ENCODE assay signal across 8 mouse cellular contexts in the genomic region with DNA sequence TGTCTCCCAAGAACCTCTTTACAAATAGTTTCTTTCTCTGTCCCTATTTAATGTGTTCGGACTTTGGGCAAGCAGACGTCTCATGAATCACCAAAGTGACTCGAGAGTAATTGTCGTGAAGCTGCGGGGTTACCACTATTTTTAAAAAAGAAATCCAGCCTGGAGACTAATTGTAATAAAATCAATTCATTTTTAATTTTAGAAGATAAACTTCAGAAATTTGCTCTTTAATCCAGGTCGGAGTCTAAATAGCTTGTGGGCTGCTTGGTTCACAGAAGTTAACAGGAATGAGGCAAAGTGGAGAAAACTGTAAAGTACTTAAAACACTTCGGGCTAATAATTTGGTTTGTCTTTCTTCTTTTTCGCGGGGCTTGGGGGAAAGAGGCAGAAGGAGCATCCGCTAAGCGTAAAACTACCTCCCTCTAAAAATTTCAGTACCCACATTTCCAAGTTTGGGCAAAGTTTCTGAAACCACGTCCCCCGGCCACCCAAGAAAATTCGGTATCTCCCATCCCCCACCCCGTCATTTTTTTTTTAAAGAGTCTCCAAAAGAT. TPM values are rescaled to one million over a fixed set of nuclear protein-coding genes. Genes with fewer than 3 reads are reported as not detected.
DNase-seq lines count a peak whose midpoint lies in the region; ATAC-seq and TF ChIP-seq lines count a peak whose summit lies in the region.

No protein-coding gene starts in this region.

- no peaks in the 10 kb centered on the region for H3K9me3 ChIP-seq in heart, postnatal 0 days (replicated peaks; ENCODE audit: control insufficient read depth, low read length)
- no peaks in the 10 kb centered on the region for H3K9me3 ChIP-seq in hindbrain, embryonic 12.5 days (replicated peaks)
- no peaks in the 10 kb centered on the region for H3K9me3 ChIP-seq in midbrain, embryonic 11.5 days (ENCODE audit: control insufficient read depth, low read length)

- no peak for TF ChIP-seq CTCF in heart, postnatal 0 days (IDR thresholded peaks at IDR 0.05; ENCODE audit: low read depth)
- TF ChIP-seq CTCF in brain, embryonic 14.5 days (IDR thresholded peaks at IDR 0.05; ENCODE audit: borderline replicate concordance, extremely low read depth, insufficient read depth, insufficient read length), result no peak

- peak overlapping the region; percentile 98 for H3K4me2 ChIP-seq in heart, postnatal 0 days (ENCODE audit: low read depth, low read length)
- H3K4me2 ChIP-seq in hindbrain, embryonic 12.5 days (replicated peaks), result peak overlapping the region; percentile 94
- H3K4me2 ChIP-seq in midbrain, embryonic 11.5 days, result peak overlapping the region; percentile 82

- no peak for DNase-seq in heart, postnatal 0 days (ENCODE audit: low spot score)
- DNase-seq in heart, adult 11 months, result no peak
- DNase-seq in brain, embryonic 14.5 days (ENCODE audit: low read depth), result peak; percentile 11
- peak; percentile 95 for DNase-seq in midbrain, embryonic 11.5 days (ENCODE audit: low spot score, missing footprints)
- no peak for DNase-seq in layer of hippocampus, postnatal 10 days (ENCODE audit: low spot score in 2 of 2)

- no peak overlapping the region for H3K9ac ChIP-seq in heart, postnatal 0 days (replicated peaks; ENCODE audit: low read depth, low read length)
- peak overlapping the region; percentile 57 for H3K9ac ChIP-seq in hindbrain, embryonic 12.5 days
- H3K9ac ChIP-seq in midbrain, embryonic 11.5 days (ENCODE audit: low read length), result peak overlapping the region; percentile 82

- no peak for TF ChIP-seq POLR2A in brain, embryonic 14.5 days (IDR thresholded peaks at IDR 0.05; ENCODE audit: borderline replicate concordance, extremely low read depth, insufficient read depth, insufficient read length, poor library complexity, severe bottlenecking)

- no peak for ATAC-seq in heart, postnatal 0 days (ENCODE audit: insufficient read depth, low read depth)
- no peak for ATAC-seq in hindbrain, embryonic 12.5 days (ENCODE audit: low FRiP score)
- no peak for ATAC-seq in midbrain, embryonic 11.5 days (ENCODE audit: low FRiP score)
- no peak for ATAC-seq in CD4-positive, CD25-positive, alpha-beta regulatory T cell, adult 4 months
- no peak for ATAC-seq in megakaryocyte progenitor cell, adult 5-6 weeks (replicated peaks; ENCODE audit: poor library complexity)

- no peaks in the 10 kb centered on the region for H3K36me3 ChIP-seq in heart, postnatal 0 days (replicated peaks; ENCODE audit: control insufficient read depth, insufficient read depth, low read length)
- no peaks in the 10 kb centered on the region for H3K36me3 ChIP-seq in hindbrain, embryonic 12.5 days
- H3K36me3 ChIP-seq in midbrain, embryonic 11.5 days (ENCODE audit: control insufficient read depth, insufficient read depth, low read length), result peaks cover 7% of the 10 kb centered on the region; the same call in 1 of the 2 replicates

- WGBS in heart, postnatal 0 days, result 1% methylated on average over 15 of the region's 15 CpGs
- WGBS in hindbrain, embryonic 12.5 days, result under 1% methylated on average over 15 of the region's 15 CpGs
- 1% methylated on average over 15 of the region's 15 CpGs for WGBS in midbrain, embryonic 11.5 days

- peak overlapping the region; percentile 67 for H3K4me3 ChIP-seq in heart, postnatal 0 days (ENCODE audit: low read depth, low read length)
- peak overlapping the region; percentile 57 for H3K4me3 ChIP-seq in hindbrain, embryonic 12.5 days
- H3K4me3 ChIP-seq in midbrain, embryonic 11.5 days (ENCODE audit: low read depth, low read length), result peak overlapping the region; percentile 75

- peaks cover 60% of the 10 kb centered on the region for H3K27me3 ChIP-seq in heart, postnatal 0 days (ENCODE audit: control insufficient read depth, insufficient read depth, low read length)
- peaks cover 32% of the 10 kb centered on the region for H3K27me3 ChIP-seq in hindbrain, embryonic 12.5 days
- H3K27me3 ChIP-seq in midbrain, embryonic 11.5 days (ENCODE audit: control insufficient read depth, insufficient read depth, low read length), result peaks cover 4% of the 10 kb centered on the region; the same call in 1 of the 2 replicates

- H3K4me1 ChIP-seq in heart, postnatal 0 days (ENCODE audit: control insufficient read depth, insufficient read depth), result peaks cover 8% of the 10 kb centered on the region; the same call in 1 of the 2 replicates
- H3K4me1 ChIP-seq in hindbrain, embryonic 12.5 days, result peaks cover 24% of the 10 kb centered on the region
- H3K4me1 ChIP-seq in midbrain, embryonic 11.5 days (ENCODE audit: control insufficient read depth, insufficient read depth, low read length), result peaks cover 21% of the 10 kb centered on the region

- H3K27ac ChIP-seq in heart, postnatal 0 days (ENCODE audit: low read depth), result no peak overlapping the region
- no peak overlapping the region for H3K27ac ChIP-seq in hindbrain, embryonic 12.5 days
- no peak overlapping the region for H3K27ac ChIP-seq in midbrain, embryonic 11.5 days (ENCODE audit: low read depth, low read length)

- no peak for TF ChIP-seq EP300 in heart, postnatal 0 days (IDR thresholded peaks at IDR 0.05; ENCODE audit: low read depth)

RNA-seq across cellular contexts. Expression of a gene that starts 1.1 kb away (rescaled TPM):
- 1.2 and 3.3 TPM in 2 replicates for total RNA-seq in heart, postnatal 0 days (2014; rRNA removed; ENCODE audit: low replicate concordance)
- polyA plus RNA-seq in heart, postnatal 0 days (2015; fragmentation: Nextera tagmentation; extraction: Ambion mirVana), result 0.66 and 1.0 TPM in 2 replicates
- polyA plus RNA-seq in brain, embryonic 14.5 days (2012; rRNA removed), result 6.8 and 7.6 TPM in 2 replicates
- 11.3 and 13.8 TPM in 2 replicates for polyA plus RNA-seq in hindbrain, embryonic 12.5 days (2016; fragmentation: Nextera tagmentation; extraction: Ambion mirVana)
- 48.2 and 57.0 TPM in 2 replicates for polyA plus RNA-seq in midbrain, embryonic 11.5 days (2014; fragmentation: Nextera tagmentation; extraction: Ambion mirVana)
- under 1 TPM in 1 of 2 experiments, not detected in 1; 0.26 TPM for polyA plus RNA-seq in CD4-positive, CD25-positive, alpha-beta regulatory T cell, adult 4 months (2017; shearing (Covaris generic))
- 1 to 10 TPM; 3.0 to 4.8 TPM for total RNA-seq in layer of hippocampus, postnatal 10 days (2021)
- total RNA-seq in megakaryocyte progenitor cell, adult 5-6 weeks (2015), result 0.07 and 0.46 TPM in 2 replicates
- 0.04 TPM in 1 of 2 replicates, not detected in the other for total RNA-seq in megakaryocyte progenitor cell, adult 5-6 weeks (2017)

Comparison
In these comparisons a context has a peak if more than half of its experiments do, and no peak if none do; other contexts are left out.
1. DNase-seq: peak in brain, embryonic 14.5 days (single experiment) and midbrain, embryonic 11.5 days (single experiment); none in heart, postnatal 0 days (single experiment), heart, adult 11 months (single experiment) and layer of hippocampus, postnatal 10 days (0 of 2).
2. Peak in every context shown above with its lines, with median percentiles within 50 percentile points of each other: H3K4me2 ChIP-seq and H3K4me3 ChIP-seq.